Mouse (Mus musculus) cerebellum, adult 11-12 months (tissue): ENCODE data around the gene Glp2r.

Experiments used
- DNase-seq: peaks from one replicate; pipeline ENCODE4 v3.0.0; 2022

Gene Glp2r

GRCm38 (mm10) chr11:67628522-67628921 is 142.4 kb downstream of the Glp2r start:
- DNase-seq, result no peak

- DNase-seq, result no peak
Measured at GRCm38 (mm10) chr11:67627179-67627578, 143.8 kb downstream of the Glp2r start.

DNA sequence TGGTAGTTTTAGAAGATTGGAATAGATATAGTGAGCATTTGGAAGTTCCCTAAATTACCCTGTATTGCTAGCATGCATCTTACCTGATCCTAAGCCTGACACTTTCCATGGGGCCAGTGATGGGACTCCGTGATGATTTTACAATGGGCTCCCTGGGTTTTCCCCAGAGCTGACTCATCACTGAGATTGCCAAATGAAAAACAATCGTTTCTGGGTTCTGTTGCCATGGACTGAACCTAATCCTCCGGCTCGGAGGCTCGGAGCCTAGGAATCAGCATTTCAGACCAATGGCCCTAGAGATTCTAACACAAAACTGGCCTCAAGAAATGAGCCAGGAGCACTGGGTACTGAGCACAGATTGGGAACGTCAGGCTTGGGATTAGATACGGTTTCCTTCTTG is 148.6 kb downstream of the Glp2r start:
- no peak for DNase-seq

DNA sequence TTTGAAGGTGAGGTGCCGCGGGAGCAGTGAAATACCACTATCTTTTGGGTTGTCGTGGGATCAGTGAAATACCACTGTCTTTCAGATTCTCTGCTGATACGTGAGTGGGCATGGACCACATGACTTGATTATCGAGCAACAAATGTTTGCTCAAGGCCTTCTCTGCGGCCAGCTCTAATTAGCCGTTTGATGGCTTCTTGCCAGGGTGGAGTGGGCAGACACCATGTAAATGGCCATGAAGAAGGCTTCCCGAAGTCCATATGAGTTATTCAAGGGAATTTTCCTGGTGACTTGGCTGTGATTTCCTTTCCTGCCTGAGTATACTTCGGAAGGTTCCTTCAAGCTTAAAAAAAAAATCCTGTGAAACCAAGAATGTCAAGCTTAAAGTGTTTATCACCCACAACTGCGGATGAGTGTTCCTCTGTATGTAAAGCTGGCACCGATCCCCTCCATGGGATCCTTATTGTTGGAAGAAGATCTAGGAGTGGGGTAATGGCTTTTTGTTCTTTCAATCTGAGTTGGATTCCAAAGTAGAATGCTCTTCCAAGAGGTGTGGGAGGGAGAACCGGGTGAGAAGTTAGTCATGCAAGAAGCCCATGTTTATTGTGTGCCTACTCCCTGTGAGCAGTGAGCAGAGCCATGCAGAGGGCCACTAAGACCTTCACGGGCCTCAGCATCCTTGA is 154.3 kb downstream of the Glp2r start:
- DNase-seq, result no peak

DNA sequence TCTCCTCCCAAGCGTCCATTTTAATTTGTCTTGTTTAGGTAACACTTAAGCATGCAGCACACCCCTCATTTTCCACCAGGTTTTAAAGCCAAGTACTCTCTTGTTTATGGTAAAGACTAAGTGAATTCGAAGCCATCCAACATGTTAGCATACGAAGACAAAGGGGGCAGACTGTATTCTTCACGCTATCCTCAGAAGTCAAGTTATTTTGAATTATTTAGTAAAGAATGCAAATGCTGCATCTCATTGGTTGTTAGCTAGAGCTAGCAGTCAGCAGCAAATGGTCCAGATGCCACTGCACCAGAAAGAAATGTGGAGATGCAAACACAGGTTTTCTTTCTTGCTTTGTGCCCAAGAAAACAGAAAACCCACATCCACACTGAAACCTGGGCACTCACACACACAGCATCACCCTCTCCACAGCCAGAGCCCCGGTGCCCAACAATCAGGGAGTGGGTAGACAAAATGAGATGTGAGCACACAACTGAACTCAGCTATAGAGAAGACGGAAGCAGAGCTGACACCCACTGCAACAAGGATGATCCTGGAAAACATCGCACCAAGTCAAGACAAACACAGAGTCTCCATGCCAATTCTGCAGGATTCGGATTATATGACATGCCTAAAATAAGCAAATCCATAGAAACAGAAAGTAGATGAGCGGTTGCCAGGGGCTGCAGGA is 158.7 kb downstream of the Glp2r start:
- DNase-seq, result no peak
